ENCODE assay signal across 8 mouse cellular contexts in the genomic region with DNA sequence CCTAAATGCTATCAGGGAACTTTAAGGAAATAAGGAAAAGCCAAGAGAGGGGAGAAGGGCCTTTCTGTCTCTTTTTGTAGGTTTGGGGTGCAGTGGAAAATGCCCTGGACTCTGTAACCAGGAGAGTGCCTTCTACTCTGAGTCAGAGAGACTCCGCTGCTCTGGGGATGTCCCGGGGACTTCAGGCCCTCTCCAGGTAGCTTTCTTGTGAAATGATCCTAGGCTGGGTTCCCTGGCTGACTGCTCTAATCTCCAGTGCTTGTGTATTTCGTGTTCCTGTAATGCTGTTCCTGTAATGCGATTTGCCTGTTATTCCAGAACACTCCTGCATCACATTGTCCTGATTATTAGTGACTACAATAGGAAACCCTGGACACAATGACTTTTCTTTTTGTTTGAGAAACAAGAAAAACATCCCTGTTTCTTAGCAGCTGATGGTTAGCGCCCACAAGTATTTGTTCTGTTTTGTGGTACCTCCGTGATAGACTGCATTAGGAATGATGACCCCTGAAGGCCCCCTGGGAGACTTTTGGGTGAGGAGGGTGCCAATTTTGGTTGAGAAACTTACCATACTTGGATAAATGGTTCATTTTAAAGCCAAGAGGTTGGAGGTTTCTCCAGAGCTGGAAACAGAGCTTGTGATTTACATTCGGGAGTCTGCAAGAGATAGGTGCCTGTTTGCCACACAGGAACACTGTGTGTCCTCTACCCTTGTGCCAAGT. TPM values are rescaled to one million over a fixed set of nuclear protein-coding genes. Genes with fewer than 3 reads are reported as not detected.
DNase-seq lines count a peak whose midpoint lies in the region; ATAC-seq and TF ChIP-seq lines count a peak whose summit lies in the region.

No protein-coding gene starts in this region.

- peak overlapping the region; percentile 58 for H3K9ac ChIP-seq in heart, postnatal 0 days (replicated peaks; ENCODE audit: low read depth, low read length)

- 34% methylated on average over 7 of the region's 7 CpGs for WGBS in heart, postnatal 0 days

- H3K27ac ChIP-seq in layer of hippocampus, adult 2 months = peak overlapping the region; percentile 89
- H3K27ac ChIP-seq in heart, postnatal 0 days (ENCODE audit: low read depth) = no peak overlapping the region

- ATAC-seq in heart, postnatal 0 days (ENCODE audit: insufficient read depth, low read depth) = no peak
- ATAC-seq in granulocyte monocyte progenitor cell, adult 5-6 weeks (replicated peaks; ENCODE audit: poor library complexity, severe bottlenecking) = no peak
- ATAC-seq in megakaryocyte progenitor cell, adult 5-6 weeks (replicated peaks; ENCODE audit: poor library complexity) = no peak

- H3K4me1 ChIP-seq in heart, postnatal 0 days (ENCODE audit: control insufficient read depth, insufficient read depth) = 0 out of 2 replicates have a peak, but pooled peaks cover 13% of the 10 kb centered on the region

- peaks cover 23% of the 10 kb centered on the region for H3K27me3 ChIP-seq in heart, postnatal 0 days (ENCODE audit: control insufficient read depth, insufficient read depth, low read length)

- peak overlapping the region; percentile 78 for H3K4me3 ChIP-seq in layer of hippocampus, adult 2 months
- H3K4me3 ChIP-seq in heart, postnatal 0 days (ENCODE audit: low read depth, low read length) = peak overlapping the region; percentile 79

- no peak for TF ChIP-seq EP300 in heart, postnatal 0 days (IDR thresholded peaks at IDR 0.05; ENCODE audit: low read depth)

- peak overlapping the region; percentile 74 for H3K4me2 ChIP-seq in heart, postnatal 0 days (ENCODE audit: low read depth, low read length)

- TF ChIP-seq CTCF in layer of hippocampus, adult 2 months (conservative IDR thresholded peaks at IDR 0.05) = no peak
- no peak for TF ChIP-seq CTCF in heart, postnatal 0 days (IDR thresholded peaks at IDR 0.05; ENCODE audit: low read depth)

- no peak for DNase-seq in layer of hippocampus, adult 2 months (ENCODE audit: low spot score in 2 of 2)
- DNase-seq in layer of hippocampus, postnatal 36 days = no peak
- DNase-seq in adipocyte (ENCODE audit: low spot score) = peak; percentile 64
- no peak for DNase-seq in heart, postnatal 0 days (ENCODE audit: low spot score)
- DNase-seq in mesoderm, embryonic 11.5 days (ENCODE audit: low read depth, low spot score) = peak; percentile 16
- DNase-seq in urinary bladder, postnatal 36 days (ENCODE audit: low spot score in 2 of 2) = no peak

- no peaks in the 10 kb centered on the region for H3K36me3 ChIP-seq in heart, postnatal 0 days (replicated peaks; ENCODE audit: control insufficient read depth, insufficient read depth, low read length)

- no peaks in the 10 kb centered on the region for H3K9me3 ChIP-seq in heart, postnatal 0 days (replicated peaks; ENCODE audit: control insufficient read depth, low read length)

RNA-seq across cellular contexts. Expression of a gene that starts 0.9 kb away (rescaled TPM):
- 10 to 100 TPM; 15.4 to 17.9 TPM for total RNA-seq in layer of hippocampus, adult 2 months (2021)
- total RNA-seq in layer of hippocampus, postnatal 36 days (2021) = 10 to 100 TPM; 13.1 to 13.6 TPM
- 6.7 and 6.8 TPM in 2 replicates for total RNA-seq in heart, postnatal 0 days (2014; rRNA removed; ENCODE audit: low replicate concordance)
- 2.0 and 2.9 TPM in 2 replicates for polyA plus RNA-seq in heart, postnatal 0 days (2015; fragmentation: Nextera tagmentation; extraction: Ambion mirVana)
- 51.0 and 80.1 TPM in 2 replicates for total RNA-seq in granulocyte monocyte progenitor cell, adult 5-6 weeks (2014; fragmentation: Nextera tagmentation)
- total RNA-seq in granulocyte monocyte progenitor cell, adult 5-6 weeks (2017) = 28.9 and 34.4 TPM in 2 replicates
- 25.9 and 30.6 TPM in 2 replicates for total RNA-seq in megakaryocyte progenitor cell, adult 5-6 weeks (2015)
- 28.8 and 35.6 TPM in 2 replicates for total RNA-seq in megakaryocyte progenitor cell, adult 5-6 weeks (2017)

RNA-seq across cellular contexts. Expression of a gene that starts 45.1 kb away (rescaled TPM):
- 10 to 100 TPM; 43.7 to 50.9 TPM for total RNA-seq in layer of hippocampus, adult 2 months (2021)
- 10 to 100 TPM; 50.2 to 58.9 TPM for total RNA-seq in layer of hippocampus, postnatal 36 days (2021)
- 93.2 and 110 TPM in 2 replicates for total RNA-seq in heart, postnatal 0 days (2014; rRNA removed; ENCODE audit: low replicate concordance)
- polyA plus RNA-seq in heart, postnatal 0 days (2015; fragmentation: Nextera tagmentation; extraction: Ambion mirVana) = 130 TPM in 2 replicates
- total RNA-seq in granulocyte monocyte progenitor cell, adult 5-6 weeks (2014; fragmentation: Nextera tagmentation) = 37.5 and 42.9 TPM in 2 replicates
- total RNA-seq in granulocyte monocyte progenitor cell, adult 5-6 weeks (2017) = 31.1 and 53.1 TPM in 2 replicates
- 65.4 and 85.3 TPM in 2 replicates for total RNA-seq in megakaryocyte progenitor cell, adult 5-6 weeks (2015)
- 33.9 and 35.0 TPM in 2 replicates for total RNA-seq in megakaryocyte progenitor cell, adult 5-6 weeks (2017)

Comparison
In these comparisons a context has a peak if more than half of its experiments do, and no peak if none do; other contexts are left out.
1. DNase-seq: peak in adipocyte (single experiment) and mesoderm, embryonic 11.5 days (single experiment); none in layer of hippocampus, adult 2 months (0 of 2), layer of hippocampus, postnatal 36 days (0 of 2), heart, postnatal 0 days (single experiment) and urinary bladder, postnatal 36 days (0 of 2).